Mouse (Mus musculus): ENCODE measurements around the gene Cryz. TPM values are rescaled to one million over a fixed set of nuclear protein-coding genes. Genes with fewer than 3 reads are reported as not detected.

The Cryz gene
- polyA plus RNA-seq, 1 experiment from 2014 or later = 7.7 TPM

- peak; percentile 51 for ATAC-seq (ENCODE audit: low FRiP score)
- no peak overlapping the region for H3K27ac ChIP-seq (replicated peaks)
- no peak overlapping the region for H3K9ac ChIP-seq (replicated peaks)
Measured at GRCm38 (mm10) chr3:154653454-154653853, 56.9 kb downstream of the Cryz start.

GRCm38 (mm10) chr3:154654284-154654683 lies 57.8 kb downstream of the Cryz start:
- Histone ChIP-seq H3K36me3 (no peaks in the 10 kb centered on the region), H3K9ac (replicated peaks) (no peak overlapping the region), H3K4me3 (replicated peaks) (no peak overlapping the region), H3K4me2 (no peak overlapping the region), H3K4me1 (peaks cover 8% of the 10 kb centered on the region), H3K27me3 (replicated peaks) (peaks cover 10% of the 10 kb centered on the region; the same call in 1 of the 2 replicates), H3K9me3 (replicated peaks) (no peaks in the 10 kb centered on the region), H3K27ac (replicated peaks) (no peak overlapping the region)
- ATAC-seq (ENCODE audit: low FRiP score) = no peak
- 66% methylated on average over 6 of the region's 6 CpGs for WGBS

More at GRCm38 (mm10) chr3:154653454-154653853, 56.9 kb downstream of the Cryz start:
- Histone ChIP-seq H3K9me3 (replicated peaks) (no peaks in the 10 kb centered on the region), H3K4me3 (replicated peaks) (no peak overlapping the region), H3K4me2 (peak overlapping the region; percentile 38; the same call in 1 of the 2 replicates), H3K36me3 (no peaks in the 10 kb centered on the region), H3K4me1 (peaks cover 8% of the 10 kb centered on the region), H3K27me3 (replicated peaks) (peaks cover 10% of the 10 kb centered on the region; the same call in 1 of the 2 replicates)
- 26% methylated on average over 5 of the region's 5 CpGs for WGBS

GRCm38 (mm10) chr3:154654901-154655300 lies 58.4 kb downstream of the Cryz start:
- Histone ChIP-seq H3K36me3 (no peaks in the 10 kb centered on the region), H3K27me3 (replicated peaks) (peaks cover 10% of the 10 kb centered on the region; the same call in 1 of the 2 replicates), H3K4me3 (replicated peaks) (no peak overlapping the region), H3K4me2 (no peak overlapping the region), H3K9me3 (replicated peaks) (no peaks in the 10 kb centered on the region), H3K9ac (replicated peaks) (no peak overlapping the region), H3K27ac (replicated peaks) (no peak overlapping the region), H3K4me1 (peaks cover 8% of the 10 kb centered on the region)
- ATAC-seq (ENCODE audit: low FRiP score) = no peak
- 85% methylated on average over 12 of the region's 12 CpGs for WGBS

- ATAC-seq (ENCODE audit: low FRiP score) = no peak
Measured at GRCm38 (mm10) chr3:154655711-154656110, 59.2 kb downstream of the Cryz start.

GRCm38 (mm10) chr3:154663545-154663944 lies 67.0 kb downstream of the Cryz start, which contains the start of gene Erich3:
Gene Erich3, plus strand, starts transcription at chr3:154663859.
- Histone ChIP-seq H3K4me1 (peaks cover 26% of the 10 kb centered on the region), H3K9ac (replicated peaks) (peak within 1 kb of the TSS; percentile 63), H3K4me2 (peak within 1 kb of the TSS; percentile 80), H3K9me3 (replicated peaks) (no peaks in the 10 kb centered on the region), H3K4me3 (replicated peaks) (peak within 1 kb of the TSS; percentile 45), H3K27me3 (replicated peaks) (no peaks in the 10 kb centered on the region), H3K36me3 (no peaks in the 10 kb centered on the region), H3K27ac (replicated peaks) (peak within 1 kb of the TSS; percentile 86)
- no peak for ATAC-seq (ENCODE audit: low FRiP score)
- WGBS = 23% methylated on average over 7 of the region's 7 CpGs

More at GRCm38 (mm10) chr3:154655711-154656110, 59.2 kb downstream of the Cryz start:
- H3K9me3 ChIP-seq (replicated peaks) = no peaks in the 10 kb centered on the region
- no peak overlapping the region for H3K27ac ChIP-seq (replicated peaks)
- peaks cover 8% of the 10 kb centered on the region for H3K4me1 ChIP-seq
- 90% methylated on average over 5 of the region's 5 CpGs for WGBS
- no peak overlapping the region for H3K4me2 ChIP-seq
- H3K9ac ChIP-seq (replicated peaks) = no peak overlapping the region
- H3K4me3 ChIP-seq (replicated peaks) = no peak overlapping the region
- H3K36me3 ChIP-seq = no peaks in the 10 kb centered on the region
- H3K27me3 ChIP-seq (replicated peaks) = peaks cover 10% of the 10 kb centered on the region; the same call in 1 of the 2 replicates

- H3K4me1 ChIP-seq = peaks cover 26% of the 10 kb centered on the region
- peak overlapping the region; percentile 45 for H3K4me3 ChIP-seq (replicated peaks)
- H3K9ac ChIP-seq (replicated peaks) = peak overlapping the region; percentile 63
- H3K36me3 ChIP-seq = no peaks in the 10 kb centered on the region
- 3% methylated on average over 25 of the region's 27 CpGs for WGBS
- H3K4me2 ChIP-seq = peak overlapping the region; percentile 80
- ATAC-seq (ENCODE audit: low FRiP score) = peak; percentile 90
- no peaks in the 10 kb centered on the region for H3K27me3 ChIP-seq (replicated peaks)
- H3K27ac ChIP-seq (replicated peaks) = peak overlapping the region; percentile 86
- H3K9me3 ChIP-seq (replicated peaks) = no peaks in the 10 kb centered on the region
Measured at GRCm38 (mm10) chr3:154663976-154664581, 67.6 kb downstream of the Cryz start.

GRCm38 (mm10) chr3:154664636-154665035 lies 68.1 kb downstream of the Cryz start:
- ATAC-seq (ENCODE audit: low FRiP score) = peak; percentile 33; the same call in 1 of the 2 replicates
- Histone ChIP-seq H3K4me3 (replicated peaks) (peak overlapping the region; percentile 45), H3K36me3 (no peaks in the 10 kb centered on the region), H3K9ac (replicated peaks) (peak overlapping the region; percentile 63), H3K4me2 (peak overlapping the region; percentile 80), H3K27ac (replicated peaks) (peak overlapping the region; percentile 86), H3K27me3 (replicated peaks) (no peaks in the 10 kb centered on the region), H3K9me3 (replicated peaks) (no peaks in the 10 kb centered on the region), H3K4me1 (peaks cover 26% of the 10 kb centered on the region)
- WGBS = 28% methylated on average over 4 of the region's 4 CpGs

- Histone ChIP-seq H3K4me3 (replicated peaks) (no peak overlapping the region), H3K27ac (replicated peaks) (no peak overlapping the region), H3K9me3 (replicated peaks) (no peaks in the 10 kb centered on the region), H3K4me1 (peaks cover 24% of the 10 kb centered on the region), H3K36me3 (no peaks in the 10 kb centered on the region), H3K4me2 (no peak overlapping the region), H3K9ac (replicated peaks) (no peak overlapping the region), H3K27me3 (replicated peaks) (no peaks in the 10 kb centered on the region)
- WGBS = 88% methylated on average over 3 of the region's 3 CpGs
- no peak for ATAC-seq (ENCODE audit: low FRiP score)
Measured at GRCm38 (mm10) chr3:154668485-154668884, 72.0 kb downstream of the Cryz start.

GRCm38 (mm10) chr3:154670584-154670983 lies 74.1 kb downstream of the Cryz start:
- WGBS = 86% methylated on average over 6 of the region's 6 CpGs
- no peak overlapping the region for H3K27ac ChIP-seq (replicated peaks)
- H3K27me3 ChIP-seq (replicated peaks) = no peaks in the 10 kb centered on the region
- ATAC-seq (ENCODE audit: low FRiP score) = no peak
- no peak overlapping the region for H3K4me3 ChIP-seq (replicated peaks)
- no peaks in the 10 kb centered on the region for H3K36me3 ChIP-seq
- H3K9me3 ChIP-seq (replicated peaks) = no peaks in the 10 kb centered on the region
- H3K4me2 ChIP-seq = no peak overlapping the region
- peaks cover 5% of the 10 kb centered on the region for H3K4me1 ChIP-seq
- no peak overlapping the region for H3K9ac ChIP-seq (replicated peaks)

GRCm38 (mm10) chr3:154671013-154671412 lies 74.5 kb downstream of the Cryz start:
- no peaks in the 10 kb centered on the region for H3K9me3 ChIP-seq (replicated peaks)
- no peaks in the 10 kb centered on the region for H3K36me3 ChIP-seq
- 80% methylated on average over 5 of the region's 5 CpGs for WGBS
- no peak overlapping the region for H3K9ac ChIP-seq (replicated peaks)
- H3K4me2 ChIP-seq = no peak overlapping the region
- H3K27me3 ChIP-seq (replicated peaks) = no peaks in the 10 kb centered on the region
- H3K27ac ChIP-seq (replicated peaks) = no peak overlapping the region
- H3K4me1 ChIP-seq = peaks cover 5% of the 10 kb centered on the region
- no peak overlapping the region for H3K4me3 ChIP-seq (replicated peaks)
- ATAC-seq (ENCODE audit: low FRiP score) = no peak
